Mouse (Mus musculus): Measurements from ENCODE around the gene Fscn1.
A peak's percentile ranks its signal among the peaks of the same experiment; 100 is the strongest.

The Fscn1 gene

GRCm38 (mm10) chr5:142959576-142960556 is at the start of gene Fscn1:
Gene Fscn1 (plus strand): TSS chr5:142960343.
- peak; percentile 46 for DNase-seq

GRCm38 (mm10) chr5:142911629-142912028 is 48.5 kb upstream of the Fscn1 start:
- no peak for DNase-seq

- DNase-seq: no peak
Measured at GRCm38 (mm10) chr5:142912320-142912719, 47.8 kb upstream of the Fscn1 start.

- no peak for DNase-seq
Measured at GRCm38 (mm10) chr5:142912739-142913138, 47.4 kb upstream of the Fscn1 start.

- no peak for DNase-seq
Measured at GRCm38 (mm10) chr5:142915231-142915630, 44.9 kb upstream of the Fscn1 start.

- DNase-seq: no peak
Measured at GRCm38 (mm10) chr5:142916593-142916992, 43.5 kb upstream of the Fscn1 start.

- DNase-seq: no peak
Measured at GRCm38 (mm10) chr5:142917402-142917801, 42.7 kb upstream of the Fscn1 start.

- DNase-seq: peak; percentile 80
Measured at GRCm38 (mm10) chr5:142920311-142921073, 39.7 kb upstream of the Fscn1 start.

GRCm38 (mm10) chr5:142921074-142921459 is 39.1 kb upstream of the Fscn1 start:
- no peak for DNase-seq

GRCm38 (mm10) chr5:142922251-142922650 is 37.9 kb upstream of the Fscn1 start:
- no peak for DNase-seq

GRCm38 (mm10) chr5:142923781-142924180 is 36.4 kb upstream of the Fscn1 start:
- DNase-seq: no peak

GRCm38 (mm10) chr5:142924336-142924959 is 35.7 kb upstream of the Fscn1 start:
- DNase-seq: no peak

GRCm38 (mm10) chr5:142926204-142926939 is 33.8 kb upstream of the Fscn1 start:
- no peak for DNase-seq

GRCm38 (mm10) chr5:142926940-142927228 is 33.3 kb upstream of the Fscn1 start:
- no peak for DNase-seq

- no peak for DNase-seq
Measured at GRCm38 (mm10) chr5:142927341-142927930, 32.7 kb upstream of the Fscn1 start.

- DNase-seq: peak; percentile 77
Measured at GRCm38 (mm10) chr5:142928749-142929399, 31.3 kb upstream of the Fscn1 start.

- no peak for DNase-seq
Measured at GRCm38 (mm10) chr5:142929400-142929752, 30.8 kb upstream of the Fscn1 start.

- no peak for DNase-seq
Measured at GRCm38 (mm10) chr5:142931241-142931745, 28.9 kb upstream of the Fscn1 start.

- DNase-seq: peak; percentile 82
Measured at GRCm38 (mm10) chr5:142932084-142932685, 28.0 kb upstream of the Fscn1 start.

GRCm38 (mm10) chr5:142932731-142933130 is 27.4 kb upstream of the Fscn1 start:
- DNase-seq: no peak

GRCm38 (mm10) chr5:142935642-142936335 is 24.4 kb upstream of the Fscn1 start:
- peak; percentile 88 for DNase-seq

Data from kidney, adult 11 months (tissue).